Mouse (Mus musculus): ENCODE measurements around the gene Psmb2.

Gene Psmb2

GRCm38 (mm10) chr4:126732111-126732510 is 54.7 kb downstream of the Psmb2 start:
- DNase-seq (ENCODE audit: low spot score in 2 of 2), result no peak

- DNase-seq (ENCODE audit: low spot score in 2 of 2), result no peak
These were observed 55.3 kb downstream of the Psmb2 start for GRCm38 (mm10) chr4:126732531-126733380.

- no peak for DNase-seq (ENCODE audit: low spot score in 2 of 2)
These were observed 56.7 kb downstream of the Psmb2 start for GRCm38 (mm10) chr4:126734001-126734603.

- no peak for DNase-seq (ENCODE audit: low spot score in 2 of 2)
These were observed 57.4 kb downstream of the Psmb2 start for GRCm38 (mm10) chr4:126734700-126735381.

GRCm38 (mm10) chr4:126735382-126736000 is 58.1 kb downstream of the Psmb2 start:
- no peak for DNase-seq (ENCODE audit: low spot score in 2 of 2)

- DNase-seq (ENCODE audit: low spot score in 2 of 2), result no peak
These were observed 58.6 kb downstream of the Psmb2 start, which contains the start of gene Tfap2e for GRCm38 (mm10) chr4:126736001-126736414. Gene Tfap2e, minus strand, starts transcription at chr4:126736240.

GRCm38 (mm10) chr4:126739966-126740676 is 62.7 kb downstream of the Psmb2 start:
- DNase-seq (ENCODE audit: low spot score in 2 of 2), result no peak

GRCm38 (mm10) chr4:126741448-126741847 is 64.0 kb downstream of the Psmb2 start:
- peak; percentile 66 to 71 for DNase-seq (ENCODE audit: low spot score in 2 of 2)

- no peak for DNase-seq (ENCODE audit: low spot score in 2 of 2)
These were observed 65.5 kb downstream of the Psmb2 start for GRCm38 (mm10) chr4:126742976-126743375.

GRCm38 (mm10) chr4:126743713-126744112 is 66.3 kb downstream of the Psmb2 start:
- no peak for DNase-seq (ENCODE audit: low spot score in 2 of 2)

GRCm38 (mm10) chr4:126744831-126745230 is 67.4 kb downstream of the Psmb2 start:
- DNase-seq (ENCODE audit: low spot score in 2 of 2), result no peak

- peak; percentile 26 to 34 for DNase-seq (ENCODE audit: low spot score in 2 of 2)
These were observed 68.2 kb downstream of the Psmb2 start for GRCm38 (mm10) chr4:126745506-126746193.

- no peak for DNase-seq (ENCODE audit: low spot score in 2 of 2)
These were observed 68.9 kb downstream of the Psmb2 start for GRCm38 (mm10) chr4:126746194-126746840.

GRCm38 (mm10) chr4:126748381-126748780 is 71.0 kb downstream of the Psmb2 start:
- no peak for DNase-seq (ENCODE audit: low spot score in 2 of 2)

- DNase-seq (ENCODE audit: low spot score in 2 of 2), result no peak
These were observed 72.1 kb downstream of the Psmb2 start for GRCm38 (mm10) chr4:126749553-126749952.

GRCm38 (mm10) chr4:126750046-126750683 is 72.7 kb downstream of the Psmb2 start:
- DNase-seq (ENCODE audit: low spot score in 2 of 2), result no peak

- DNase-seq (ENCODE audit: low spot score in 2 of 2), result no peak
These were observed 73.6 kb downstream of the Psmb2 start for GRCm38 (mm10) chr4:126750863-126751555.

- DNase-seq (ENCODE audit: low spot score in 2 of 2), result no peak
These were observed 74.2 kb downstream of the Psmb2 start for GRCm38 (mm10) chr4:126751556-126752023.

- DNase-seq (ENCODE audit: low spot score in 2 of 2), result no peak
These were observed 74.7 kb downstream of the Psmb2 start for GRCm38 (mm10) chr4:126752024-126752607.
